Mouse (Mus musculus) ES-E14 (cell line): ENCODE data around the gene Aco2. TPM values are rescaled to one million over a fixed set of nuclear protein-coding genes. Genes with fewer than 3 reads are reported as not detected.

ENCODE experiments used
- DNase-seq: peaks from one replicate; pipeline ENCODE4 v3.0.0-alpha.2; 2013; ENCODE audit warnings: low read depth, low spot score
- H3K27ac ChIP-seq: 2 replicates; pipeline ENCODE4 v1.5.1; 2012; ENCODE audit warnings: low read depth, mild to moderate bottlenecking, low read length, moderate library complexity, mixed read lengths; ENCODE audit not compliant: poor library complexity, insufficient read depth, severe bottlenecking
- H3K36me3 ChIP-seq: 2 replicates; pipeline ENCODE4 v1.6.1; 2012; ENCODE audit warnings: mild to moderate bottlenecking, low read length, moderate library complexity, mixed read lengths; ENCODE audit not compliant: control insufficient read depth, poor library complexity, insufficient read depth, severe bottlenecking
- H3K4me1 ChIP-seq, 2 experiments: fragments of 150-350 bp in 1 of 2; sonication (generic) in 1 of 2; 2 replicates each; pipeline ENCODE4 v1.6.1; 2012; ENCODE audit warnings: low read length in 2 of 2, mild to moderate bottlenecking in 1 of 2, mixed read lengths in 1 of 2; ENCODE audit not compliant: control insufficient read depth in 2 of 2, insufficient read depth in 2 of 2, poor library complexity in 1 of 2
- H3K4me3 ChIP-seq, 2 experiments: fragments of 150-350 bp in 1 of 2; sonication (generic) in 1 of 2; 2 replicates each; pipeline ENCODE4 v1.5.1; 2012; ENCODE audit warnings: low read length in 2 of 2, low read depth in 1 of 2, mild to moderate bottlenecking in 1 of 2, mixed read lengths in 1 of 2; ENCODE audit not compliant: insufficient read depth in 1 of 2, poor library complexity in 1 of 2, severe bottlenecking in 1 of 2
- H3K9ac ChIP-seq: 2 replicates; pipeline ENCODE4 v1.6.1; 2012; ENCODE audit warnings: low read depth, mild to moderate bottlenecking, low read length, mixed read lengths; ENCODE audit not compliant: poor library complexity, insufficient read depth, severe bottlenecking
- H3K9me3 ChIP-seq: fragments of 150-350 bp; sonication (generic); 2 replicates; pipeline ENCODE4 v1.6.1; 2012; ENCODE audit warnings: low read depth, mild to moderate bottlenecking, low read length; ENCODE audit not compliant: control insufficient read depth, insufficient read depth
- CHD2 ChIP-seq: IDR thresholded peaks from 2 replicates; pipeline ENCODE4 v1.6.1; 2014; ENCODE audit warnings: mild to moderate bottlenecking, low read depth, low read length, inconsistent platforms
- HCFC1 ChIP-seq: IDR thresholded peaks from 2 replicates; pipeline ENCODE4 v1.6.1; 2012; ENCODE audit warnings: low read length, inconsistent platforms, borderline replicate concordance; ENCODE audit not compliant: insufficient read depth
- MAFK ChIP-seq: IDR thresholded peaks from 2 replicates; pipeline ENCODE4 v1.6.1; 2014; ENCODE audit warnings: mild to moderate bottlenecking, low read depth, low read length, inconsistent platforms; ENCODE audit not compliant: insufficient read depth
- ZC3H11A ChIP-seq: IDR thresholded peaks from 2 replicates; pipeline ENCODE4 v1.6.1; 2012; ENCODE audit warnings: low read depth, mild to moderate bottlenecking, inconsistent platforms, low read length, borderline replicate concordance
- ZNF384 ChIP-seq: IDR thresholded peaks from 2 replicates; pipeline ENCODE4 v1.6.1; 2012; ENCODE audit warnings: low read depth, low read length, inconsistent platforms
- in situ Hi-C, 2 experiments: fragments of 600-800 bp; cut with MboI; formaldehyde crosslinking; loops; one replicate each; pipeline ENCODE4 v1.15.1; 2025; ENCODE audit warnings: low sequenced_read_pairs in 2 of 2, inconsistent platforms in 1 of 2; ENCODE audit not compliant: unreplicated experiment in 2 of 2
- total RNA-seq: library from RNA; depleted of rRNA; stranded (reverse); fragments of 300-350 nt; gene quantifications from 2 replicates; pipeline ENCODE4 v1.2.3, GENCODE M21; 2012

Aco2 gene
- total RNA-seq, 1 experiment: 444 TPM

DNA sequence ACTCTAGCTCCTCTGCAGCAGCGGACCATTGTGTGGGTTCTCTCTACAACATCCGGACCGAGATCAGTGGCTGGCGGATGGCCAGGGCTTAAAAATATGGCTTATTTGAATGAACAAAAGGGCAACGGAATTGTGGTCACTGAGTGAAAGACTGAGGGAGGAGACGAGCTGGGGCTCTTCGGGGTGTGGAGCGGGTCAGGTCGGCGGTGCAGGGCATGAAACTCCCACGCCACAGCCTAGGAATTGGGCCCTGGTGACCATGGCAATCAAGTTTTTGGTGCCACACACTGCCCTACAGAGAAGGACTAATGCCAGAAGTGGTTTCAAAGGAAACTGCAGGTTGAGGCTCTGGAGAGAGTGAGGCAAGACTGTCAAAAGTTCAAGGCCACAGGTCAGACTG, 56.2 kb downstream of the Aco2 start:
- DNase-seq: no peak
- H3K27ac ChIP-seq: no peak overlapping the region
- H3K4me1 ChIP-seq: peaks cover 0 to 2% of the 10 kb centered on the region in 2 experiments; a peak in 1 of 4 replicates
- TF ChIP-seq HCFC1 (no peak), MAFK (no peak), ZC3H11A (no peak), ZNF384 (no peak), CHD2 (no peak)
- no peaks in the 10 kb centered on the region for H3K9me3 ChIP-seq
- no peak overlapping the region for H3K9ac ChIP-seq
- H3K4me3 ChIP-seq: no peak overlapping the region
- H3K36me3 ChIP-seq: peaks cover 5% of the 10 kb centered on the region; the same call in 1 of the 2 replicates
- in situ Hi-C loops: no loop called here

DNA sequence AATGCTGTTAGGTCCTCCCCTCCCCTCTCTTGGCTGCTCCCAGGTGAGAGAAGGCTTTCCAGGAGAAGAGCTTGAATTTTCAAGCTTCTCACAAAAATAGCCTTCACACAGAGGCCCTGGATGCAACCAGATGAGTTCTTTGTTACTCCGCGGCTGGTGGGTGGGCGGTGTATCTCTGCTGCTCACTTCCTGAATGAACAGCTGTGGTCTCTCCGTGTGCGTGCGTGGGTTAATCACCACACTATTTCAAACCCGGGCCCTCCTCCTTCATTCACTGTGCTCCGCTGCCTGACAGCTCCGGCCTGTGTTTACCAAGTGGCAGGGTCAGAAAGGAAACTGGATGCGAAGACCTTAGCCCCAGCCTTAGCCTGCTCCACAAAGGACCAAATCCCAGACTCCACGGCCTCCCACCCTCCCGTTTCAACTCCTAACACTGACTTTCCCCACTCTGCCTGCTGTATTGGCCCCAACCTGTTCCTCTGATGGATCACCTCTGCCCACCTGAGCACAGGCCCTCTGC, 60.9 kb downstream of the Aco2 start:
- TF ChIP-seq CHD2 (no peak), HCFC1 (no peak), MAFK (no peak), ZNF384 (no peak), ZC3H11A (no peak)
- no peak for DNase-seq
- H3K4me1 ChIP-seq: peaks cover 0 to 3% of the 10 kb centered on the region in 2 experiments; a peak in 1 of 4 replicates
- no peaks in the 10 kb centered on the region for H3K36me3 ChIP-seq
- H3K9me3 ChIP-seq: no peaks in the 10 kb centered on the region
- H3K27ac ChIP-seq: no peak overlapping the region
- no peak overlapping the region for H3K4me3 ChIP-seq
- H3K9ac ChIP-seq: no peak overlapping the region
- in situ Hi-C loops: no loop called here

GRCm38 (mm10) chr15:81933986-81934385, 61.9 kb downstream of the Aco2 start:
- Histone ChIP-seq H3K36me3 (no peaks in the 10 kb centered on the region), H3K4me1 (peaks cover 0 to 5% of the 10 kb centered on the region in 2 experiments; a peak in 1 of 4 replicates), H3K9me3 (no peaks in the 10 kb centered on the region), H3K27ac (no peak overlapping the region), H3K9ac (no peak overlapping the region), H3K4me3 (no peak overlapping the region)
- in situ Hi-C loops: no loop called here
- no peak for DNase-seq
- no peak for TF ChIP-seq CHD2
- no peak for TF ChIP-seq ZC3H11A
- TF ChIP-seq MAFK: no peak
- no peak for TF ChIP-seq ZNF384
- no peak for TF ChIP-seq HCFC1

GRCm38 (mm10) chr15:81935869-81936637, 63.9 kb downstream of the Aco2 start:
- H3K9ac ChIP-seq: no peak overlapping the region
- H3K4me1 ChIP-seq: peaks cover 0 to 5% of the 10 kb centered on the region in 2 experiments; a peak in 1 of 4 replicates
- in situ Hi-C loops: no loop called here
- H3K4me3 ChIP-seq: peak overlapping the region in 1 of 2 experiments; percentile 66; a peak in 1 of 4 replicates
- no peak for DNase-seq
- no peaks in the 10 kb centered on the region for H3K36me3 ChIP-seq
- H3K9me3 ChIP-seq: no peaks in the 10 kb centered on the region
- peak; percentile 51; the same call in 1 of the 2 replicates for TF ChIP-seq MAFK
- no peak for TF ChIP-seq HCFC1
- H3K27ac ChIP-seq: no peak overlapping the region
